Comparison of ENCODE assay signal across 26 mouse cellular contexts in genomic region chr11:76667807-76668206, GRCm38 (mm10). TPM values are rescaled to one million over a fixed set of nuclear protein-coding genes. Genes with fewer than 3 reads are reported as not detected.
DNase-seq lines count a peak whose midpoint lies in the region; ATAC-seq and TF ChIP-seq lines count a peak whose summit lies in the region.
"Had no signal": no experiment of that assay in that cellular context is flagged by ENCODE, and none has a peak within 500 bp of the region (broad histone marks: within the 10 kb centered on the region; RNA-seq: fewer than 3 reads in every experiment).

No protein-coding gene starts in this region.

- DNase-seq in cerebellum, adult 9-10 months, result peak; percentile 5
- no peak for DNase-seq in cerebellum, postnatal 14 days
- DNase-seq in A20 (ENCODE audit: low read depth, low spot score), result peak; percentile 27
- no peak for DNase-seq in adrenal gland, adult (ENCODE audit: inconsistent age in 2 of 2, low spot score in 1 of 2)
- DNase-seq in lung, adult 2 months, result no peak
- DNase-seq: adrenal gland, adult 2 months; adrenal gland, postnatal 10 days; adrenal gland, postnatal 25 days; cerebellum, adult 11 months; cerebellum, adult 18-20 months; cerebellum, adult 8-10 months; cerebellum, postnatal 10 days; cerebellum, postnatal 36 days; forebrain, postnatal 0 days had no signal

- no peak overlapping the region for H3K9ac ChIP-seq in neural tube, embryonic 15.5 days (replicated peaks)
- H3K9ac ChIP-seq: embryonic facial prominence, embryonic 12.5 days; forebrain, embryonic 13.5 days; forebrain, embryonic 15.5 days; forebrain, postnatal 0 days had no signal

- TF ChIP-seq CTCF in lung, adult 2 months (IDR thresholded peaks at IDR 0.05; ENCODE audit: insufficient read depth, low read length), result no peak

- ATAC-seq in common myeloid progenitor, adult 5-6 weeks (replicated peaks; ENCODE audit: low read depth, poor library complexity, severe bottlenecking), result 0 out of 2 replicates have a peak, but pooled peaks have one; percentile 22
- ATAC-seq in megakaryocyte progenitor cell, adult 5-6 weeks (replicated peaks; ENCODE audit: poor library complexity), result peak; percentile 57; the same call in 1 of the 2 replicates
- no peak for ATAC-seq in neural tube, embryonic 15.5 days (ENCODE audit: low FRiP score)
- ATAC-seq: activated CD4-positive, CD25-positive, alpha-beta regulatory T cell, adult 4 months; forebrain, embryonic 13.5 days; forebrain, embryonic 15.5 days; forebrain, postnatal 0 days; Patski had no signal

- H3K4me3 ChIP-seq in lung, adult 2 months (replicated peaks; ENCODE audit: extremely low read depth, low read depth, low read length), result no peak overlapping the region
- no peak overlapping the region for H3K4me3 ChIP-seq in neural tube, embryonic 15.5 days (replicated peaks)
- H3K4me3 ChIP-seq: embryonic facial prominence, embryonic 10.5 days; embryonic facial prominence, embryonic 12.5 days; forebrain, embryonic 13.5 days; forebrain, embryonic 15.5 days had no signal

- no peak overlapping the region for H3K27ac ChIP-seq in neural tube, embryonic 15.5 days (replicated peaks)
- H3K27ac ChIP-seq: embryonic facial prominence, embryonic 10.5 days; embryonic facial prominence, embryonic 12.5 days; forebrain, embryonic 13.5 days; forebrain, embryonic 15.5 days had no signal

- H3K36me3 ChIP-seq in neural tube, embryonic 15.5 days, result no peaks in the 10 kb centered on the region
- H3K36me3 ChIP-seq: embryonic facial prominence, embryonic 10.5 days; embryonic facial prominence, embryonic 12.5 days; forebrain, embryonic 15.5 days; G1E had no signal

- H3K27me3 ChIP-seq in neural tube, embryonic 15.5 days (replicated peaks), result peaks cover 52% of the 10 kb centered on the region
- H3K27me3 ChIP-seq: Patski had no signal

- no peaks in the 10 kb centered on the region for H3K9me3 ChIP-seq in neural tube, embryonic 15.5 days (replicated peaks)
- H3K9me3 ChIP-seq: embryonic facial prominence, embryonic 10.5 days; embryonic facial prominence, embryonic 12.5 days; forebrain, embryonic 13.5 days; forebrain, embryonic 15.5 days; G1E had no signal

- 38% methylated on average over 4 of the region's 4 CpGs for WGBS in lung, adult 2 months
- WGBS in neural tube, embryonic 15.5 days, result 27% methylated on average over 4 of the region's 4 CpGs

- TF ChIP-seq POLR2A in lung, adult 2 months (IDR thresholded peaks at IDR 0.05; ENCODE audit: borderline replicate concordance, extremely low read depth, low read depth, low read length), result no peak

- no peaks in the 10 kb centered on the region for H3K4me1 ChIP-seq in lung, adult 2 months (ENCODE audit: control insufficient read depth, insufficient read depth, low read length)
- peaks cover 22% of the 10 kb centered on the region for H3K4me1 ChIP-seq in neural tube, embryonic 15.5 days

- H3K4me2 ChIP-seq in neural tube, embryonic 15.5 days, result no peak overlapping the region
- H3K4me2 ChIP-seq: embryonic facial prominence, embryonic 12.5 days; forebrain, embryonic 13.5 days; forebrain, embryonic 15.5 days had no signal

RNA-seq across cellular contexts. Expression of gene Bhlha9, which starts 4.5 kb away (rescaled TPM):
- total RNA-seq in common myeloid progenitor, adult 5-6 weeks (2017), result not detected in 2 replicates
- total RNA-seq in megakaryocyte progenitor cell, adult 5-6 weeks (2015), result not detected in 2 replicates
- total RNA-seq in megakaryocyte progenitor cell, adult 5-6 weeks (2017), result not detected in 2 replicates
- polyA plus RNA-seq in lung, adult 2 months (2012; rRNA removed), result not detected in 2 replicates
- 1.7 and 1.9 TPM in 2 replicates for polyA plus RNA-seq in neural tube, embryonic 15.5 days (2015; fragmentation: Nextera tagmentation; extraction: Ambion mirVana)
- total RNA-seq: adrenal gland, adult 2 months; adrenal gland, postnatal 25 days; adrenal gland, postnatal 4 days; G1E had no signal
- polyA plus RNA-seq: activated CD4-positive, CD25-positive, alpha-beta regulatory T cell, adult 4 months; embryonic facial prominence, embryonic 10.5 days; forebrain, embryonic 11.5 days; G1E had no signal

RNA-seq across cellular contexts. Expression of gene Trarg1, which starts 11.8 kb away (rescaled TPM):
- total RNA-seq in common myeloid progenitor, adult 5-6 weeks (2017), result not detected in 2 replicates
- total RNA-seq in megakaryocyte progenitor cell, adult 5-6 weeks (2015), result not detected in 2 replicates
- not detected in 2 replicates for total RNA-seq in megakaryocyte progenitor cell, adult 5-6 weeks (2017)
- 5.3 and 7.5 TPM in 2 replicates for polyA plus RNA-seq in lung, adult 2 months (2012; rRNA removed)
- 5.5 and 7.7 TPM in 2 replicates for polyA plus RNA-seq in neural tube, embryonic 15.5 days (2015; fragmentation: Nextera tagmentation; extraction: Ambion mirVana)
- polyA plus RNA-seq: forebrain, embryonic 11.5 days; forebrain, embryonic 13.5 days; G1E had no signal

RNA-seq across cellular contexts. Expression of gene Abr, which starts 45.7 kb away (rescaled TPM):
- total RNA-seq in common myeloid progenitor, adult 5-6 weeks (2017), result 32.9 and 42.4 TPM in 2 replicates
- 25.2 and 32.5 TPM in 2 replicates for total RNA-seq in megakaryocyte progenitor cell, adult 5-6 weeks (2015)
- total RNA-seq in megakaryocyte progenitor cell, adult 5-6 weeks (2017), result 45.9 and 49.7 TPM in 2 replicates
- polyA plus RNA-seq in lung, adult 2 months (2012; rRNA removed), result 53.5 and 54.8 TPM in 2 replicates
- polyA plus RNA-seq in neural tube, embryonic 15.5 days (2015; fragmentation: Nextera tagmentation; extraction: Ambion mirVana), result 73.5 and 88.3 TPM in 2 replicates
- polyA plus RNA-seq: G1E had no signal

Comparison
In these comparisons a context has a peak if more than half of its experiments do, and no peak if none do; other contexts are left out.
1. DNase-seq: peak in cerebellum, adult 9-10 months (single experiment) and A20 (single experiment); none in cerebellum, postnatal 14 days (0 of 2), adrenal gland, adult (0 of 2) and lung, adult 2 months (single experiment).